Mouse (Mus musculus): ENCODE data around the gene Exo5. TPM values are rescaled to one million over a fixed set of nuclear protein-coding genes. Genes with fewer than 3 reads are reported as not detected.

The Exo5 gene
- 9.1 and 9.9 TPM in 2 replicates for polyA plus RNA-seq (2021; fragmentation: Nextera tagmentation)
- long read RNA-seq, experiment 1, transcript Exo5-204 (2 exons, 1,969 nt), result minor isoform, 7 of 40 reads
- long read RNA-seq, experiment 1, transcript Exo5-201 (2 exons, 1,996 nt), result major isoform, 28 of 40 reads
- long read RNA-seq, experiment 1, partial matches to known transcripts, result 0 of 40 reads
- long read RNA-seq, experiment 1, other reads (novel, unspliced or antisense), result 5 of 40 reads
- long read RNA-seq, experiment 2, transcript Exo5-201 (2 exons, 1,996 nt), result major isoform, 5 of 5 reads
- long read RNA-seq, experiment 2, partial matches to known transcripts, result 0 of 5 reads
- long read RNA-seq, experiment 2, other reads (novel, unspliced or antisense), result 0 of 5 reads

GRCm38 (mm10) chr4:120924554-120925299 is at the start of gene Exo5:
Gene Exo5 (minus strand): TSS chr4:120925017.

GRCm38 (mm10) chr4:120951428-120951973 is 26.7 kb upstream of the Exo5 start, which contains the start of gene Zfp69:
Gene Zfp69 (minus strand): TSS chr4:120951699.

Other genes with a start within 250 kb of the Exo5 start
- gene Kcnq4, start 176.4 kb downstream of the Exo5 start, polyA plus RNA-seq (2021; fragmentation: Nextera tagmentation), result 1.7 and 1.9 TPM in 2 replicates
- gene Nfyc, start 93.4 kb downstream of the Exo5 start, polyA plus RNA-seq (2021; fragmentation: Nextera tagmentation), result 64.9 and 67.5 TPM in 2 replicates
- 11.3 and 64.4 TPM in 2 replicates for gene Rims3, start 70.2 kb downstream of the Exo5 start, polyA plus RNA-seq (2021; fragmentation: Nextera tagmentation)
- gene Zfp69, start 26.7 kb upstream of the Exo5 start, polyA plus RNA-seq (2021; fragmentation: Nextera tagmentation), result 1.1 and 1.6 TPM in 2 replicates
- gene Smap2, start 92.2 kb upstream of the Exo5 start, polyA plus RNA-seq (2021; fragmentation: Nextera tagmentation), result 20.0 and 31.0 TPM in 2 replicates
- 4.4 and 5.6 TPM in 2 replicates for gene Col9a2, start 114.4 kb upstream of the Exo5 start, polyA plus RNA-seq (2021; fragmentation: Nextera tagmentation)
- gene Zmpste24, start 173.2 kb upstream of the Exo5 start, polyA plus RNA-seq (2021; fragmentation: Nextera tagmentation), result 7.7 and 8.6 TPM in 2 replicates
- not detected in 2 replicates for gene Tmco2, start 184.2 kb upstream of the Exo5 start, polyA plus RNA-seq (2021; fragmentation: Nextera tagmentation)